Mouse (Mus musculus) forebrain, embryonic 15.5 days (tissue): ENCODE results near the gene Mup14. TPM values are rescaled to one million over a fixed set of nuclear protein-coding genes. Genes with fewer than 3 reads are reported as not detected.
"Not testable (repeated sequence)": the region's sequence is repeated elsewhere in the genome, so short reads cannot be mapped to it uniquely, and the experiment has no call there.

ENCODE experiments used
- ATAC-seq: fragments of 200-750 bp; cut with Nextera tagmentation; replicated peaks from 2 replicates; pipeline ENCODE4 v1.8.0; 2017; ENCODE audit warnings: mild to moderate bottlenecking, moderate TSS enrichment, moderate library complexity
- H3K27ac ChIP-seq: fragments of 300-500 bp; sonication (generic); replicated peaks from 2 replicates; pipeline ENCODE4 v1.5.1; 2015; ENCODE audit warnings: mild to moderate bottlenecking, inconsistent platforms
- H3K27me3 ChIP-seq: fragments of 300-500 bp; sonication (generic); 2 replicates; pipeline ENCODE4 v1.6.1; 2015; ENCODE audit warnings: inconsistent platforms
- H3K36me3 ChIP-seq: fragments of 300-500 bp; sonication (generic); 2 replicates; pipeline ENCODE4 v1.6.1; 2015; ENCODE audit warnings: mild to moderate bottlenecking, inconsistent platforms
- H3K4me1 ChIP-seq: fragments of 300-500 bp; sonication (generic); 2 replicates; pipeline ENCODE4 v1.6.1; 2015; ENCODE audit warnings: inconsistent platforms
- H3K4me2 ChIP-seq: fragments of 300-500 bp; sonication (generic); replicated peaks from 2 replicates; pipeline ENCODE4 v1.6.1; 2015; ENCODE audit warnings: mild to moderate bottlenecking, inconsistent platforms
- H3K4me3 ChIP-seq: fragments of 300-500 bp; sonication (generic); 2 replicates; pipeline ENCODE4 v1.5.1; 2015; ENCODE audit warnings: mild to moderate bottlenecking, inconsistent platforms
- H3K9ac ChIP-seq: fragments of 300-500 bp; sonication (generic); replicated peaks from 2 replicates; pipeline ENCODE4 v1.6.1; 2015; ENCODE audit warnings: mild to moderate bottlenecking, inconsistent platforms
- H3K9me3 ChIP-seq: fragments of 300-500 bp; sonication (generic); 2 replicates; pipeline ENCODE4 v1.6.1; 2016; ENCODE audit warnings: inconsistent platforms
- WGBS: fragments of 180-500 bp; shearing (Covaris S2); methylation state at CpG from one replicate; pipeline ENCODE4 v1.1.7; 2015; ENCODE audit warnings: mixed read lengths; 5-methylcytosine and 5-hydroxymethylcytosine counted together
- polyA plus RNA-seq: library from polyadenylated mRNA; unstranded; fragments of >200 nt; fragmentation: Nextera tagmentation; extraction: Ambion mirVana; gene quantifications from 2 replicates; pipeline ENCODE4 v1.2.1, GENCODE M21; 2015

Mup14 gene
- polyA plus RNA-seq: not detected in 2 replicates

- H3K4me2 ChIP-seq, H3K4me3 ChIP-seq, H3K9me3 ChIP-seq, H3K36me3 ChIP-seq, ATAC-seq, H3K4me1 ChIP-seq, H3K9ac ChIP-seq, H3K27me3 ChIP-seq, H3K27ac ChIP-seq: not testable (repeated sequence)
- WGBS: 96% methylated on average over 5 of the region's 6 CpGs
These were observed at the start of gene Mup14 for GRCm38 (mm10) chr4:61303900-61304299. Gene Mup14, minus strand, starts transcription at chr4:61304000.

DNA sequence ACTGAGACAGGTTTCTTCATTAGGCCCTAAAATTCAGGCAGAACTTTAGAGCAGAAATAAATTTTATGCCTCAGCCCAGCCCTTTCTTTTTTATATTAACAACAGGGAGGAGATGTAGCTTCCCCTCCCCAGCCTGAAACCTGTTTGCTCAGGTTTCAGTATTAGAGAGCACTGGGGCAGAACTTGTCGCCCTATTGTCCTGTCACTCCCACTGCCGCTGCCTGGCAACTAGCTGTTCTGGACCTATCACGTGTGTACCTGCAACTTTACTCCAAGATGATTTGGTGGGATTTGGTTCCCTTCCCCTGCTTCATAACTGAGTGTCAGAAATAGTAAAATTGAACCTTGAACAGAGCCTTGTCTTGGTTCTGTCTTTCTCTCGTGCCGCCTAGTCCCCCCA lies 34.3 kb upstream of the Mup14 start:
- not testable (repeated sequence) for H3K27me3 ChIP-seq, H3K36me3 ChIP-seq, H3K9me3 ChIP-seq, H3K4me2 ChIP-seq, H3K4me1 ChIP-seq, H3K27ac ChIP-seq, H3K9ac ChIP-seq, ATAC-seq, H3K4me3 ChIP-seq
- 85% methylated on average over 4 of the region's 5 CpGs for WGBS

Other genes with a start within 250 kb of the Mup14 start
- gene Mup13, start 75.7 kb downstream of the Mup14 start, polyA plus RNA-seq: not detected in 2 replicates
- gene Mup15, start 135.7 kb upstream of the Mup14 start, polyA plus RNA-seq: not detected in 2 replicates
- not detected in 2 replicates for gene Mup16, start 215.5 kb upstream of the Mup14 start, polyA plus RNA-seq